22 mouse cellular contexts compared by ENCODE assay signal in genomic region chr9:86553886-86554285, GRCm38 (mm10). TPM values are rescaled to one million over a fixed set of nuclear protein-coding genes. Genes with fewer than 3 reads are reported as not detected.
DNase-seq lines count a peak whose midpoint lies in the region; ATAC-seq and TF ChIP-seq lines count a peak whose summit lies in the region.
"Had no signal": no experiment of that assay in that cellular context is flagged by ENCODE, and none has a peak within 500 bp of the region (broad histone marks: within the 10 kb centered on the region; RNA-seq: fewer than 3 reads in every experiment).

No protein-coding gene starts in this region.

- H3K36me3 ChIP-seq in kidney, adult 2 months (ENCODE audit: control insufficient read depth, insufficient read depth, low read length) = peaks cover 11% of the 10 kb centered on the region
- H3K36me3 ChIP-seq in CH12.LX (replicated peaks in 1 of 2; ENCODE audit: control insufficient read depth in 1 of 2, insufficient read depth in 1 of 2, low read length in 1 of 2) = peaks cover 66 to 90% of the 10 kb centered on the region in 2 experiments

- H3K9me3 ChIP-seq in CH12.LX (replicated peaks; ENCODE audit: low read length) = no peaks in the 10 kb centered on the region
- H3K9me3 ChIP-seq: embryonic facial prominence, embryonic 15.5 days; forebrain, embryonic 10.5 days; G1E; heart, embryonic 13.5 days; hindbrain, embryonic 12.5 days had no signal

- ATAC-seq in cerebellum, adult (ENCODE audit: insufficient number of reproducible peaks, low FRiP score, low TSS enrichment) = no peak
- ATAC-seq: forebrain, embryonic 14.5 days; inflammation-experienced regulatory T-cells, adult 6 months; intestine, postnatal 0 days had no signal

- H3K4me1 ChIP-seq in kidney, adult 2 months (ENCODE audit: control insufficient read depth, insufficient read depth, low read length) = peaks cover 6% of the 10 kb centered on the region; the same call in 1 of the 2 replicates
- H3K4me1 ChIP-seq in CH12.LX (ENCODE audit: control insufficient read depth in 1 of 2, insufficient read depth in 2 of 2) = no peaks in the 10 kb centered on the region
- H3K4me1 ChIP-seq: embryonic facial prominence, embryonic 15.5 days; forebrain, embryonic 10.5 days; heart, embryonic 13.5 days; hindbrain, embryonic 12.5 days had no signal

- no peak for TF ChIP-seq EP300 in CH12.LX (IDR thresholded peaks at IDR 0.05; ENCODE audit: low read length)

- H3K9ac ChIP-seq in CH12.LX (ENCODE audit: insufficient read depth, low read depth) = no peak overlapping the region
- H3K9ac ChIP-seq: embryonic facial prominence, embryonic 15.5 days; heart, embryonic 13.5 days; hindbrain, embryonic 12.5 days had no signal

- dilution Hi-C loops in CH12.LX (cut with MboI; ENCODE audit: extremely low pct_ligation_motif_present, extremely low pct_unique_long_range_greater_than_20kb, low sequenced_read_pairs) = no loop called here

- no peaks in the 10 kb centered on the region for H3K27me3 ChIP-seq in kidney, adult 2 months (replicated peaks; ENCODE audit: control insufficient read depth, insufficient read depth, low read length)
- no peaks in the 10 kb centered on the region for H3K27me3 ChIP-seq in CH12.LX (replicated peaks)
- H3K27me3 ChIP-seq: embryonic facial prominence, embryonic 15.5 days; heart, embryonic 13.5 days; hindbrain, embryonic 12.5 days had no signal

- TF ChIP-seq CTCF in kidney, adult 2 months (conservative IDR thresholded peaks at IDR 0.05; ENCODE audit: insufficient read depth, insufficient read length, low read depth, low read length) = no peak
- TF ChIP-seq CTCF in CH12.LX (conservative IDR thresholded peaks at IDR 0.05 in 1 of 2, IDR thresholded peaks at IDR 0.05 in 1 of 2; ENCODE audit: low read depth in 2 of 2, low read length in 2 of 2) = no peak

- no peak for TF ChIP-seq RAD21 in CH12.LX (IDR thresholded peaks at IDR 0.05; ENCODE audit: low read depth, low read length)

- no peak overlapping the region for H3K4me2 ChIP-seq in CH12.LX (ENCODE audit: insufficient read depth, low read depth, poor library complexity, severe bottlenecking)
- H3K4me2 ChIP-seq: embryonic facial prominence, embryonic 15.5 days; heart, embryonic 13.5 days; hindbrain, embryonic 12.5 days had no signal

- 71% methylated on average over 9 of the region's 9 CpGs for WGBS in kidney, adult 2 months

- no peak for TF ChIP-seq POLR2A in kidney, adult 2 months (IDR thresholded peaks at IDR 0.05; ENCODE audit: low read depth, low read length)
- TF ChIP-seq POLR2A in CH12.LX (IDR thresholded peaks at IDR 0.05; ENCODE audit: low read depth, low read length) = no peak

- peak; percentile 21 for DNase-seq in cerebellum, adult 9-10 months
- peak; percentile 29 for DNase-seq in kidney, adult 2 months
- no peak for DNase-seq in kidney, adult 8-10 months
- no peak for DNase-seq in CH12.LX (ENCODE audit: extremely low read depth)
- peak; percentile 17 to 22 for DNase-seq in cerebellum, postnatal 14 days
- DNase-seq in lung, adult 18-20 months = no peak
- DNase-seq: adrenal gland, adult 8-10 months; adrenal gland, postnatal 36 days; embryo, embryonic 11 days; gastrocnemius, adult 2 months; gastrocnemius, postnatal 25 days; heart, postnatal 4 days had no signal

- H3K4me3 ChIP-seq in kidney, adult 2 months (ENCODE audit: insufficient read depth, low read depth, low read length) = no peak overlapping the region
- no peak overlapping the region for H3K4me3 ChIP-seq in CH12.LX (replicated peaks in 1 of 3; ENCODE audit: low read depth in 2 of 3, low read length in 2 of 3, poor library complexity in 1 of 3)
- H3K4me3 ChIP-seq: embryonic facial prominence, embryonic 15.5 days; erythroblast, embryonic 14.5 days; forebrain, embryonic 10.5 days; gastrocnemius, adult 2 months; heart, embryonic 13.5 days; hindbrain, embryonic 12.5 days had no signal

- H3K79me2 ChIP-seq in CH12.LX (replicated peaks; ENCODE audit: control insufficient read depth, extremely low read depth, insufficient read depth, poor library complexity, severe bottlenecking) = no peaks in the 10 kb centered on the region

- in situ Hi-C loops in CH12.LX (cut with MboI; ENCODE audit: low pct_ligation_motif_present, low pct_unique_long_range_greater_than_20kb, low sequenced_read_pairs) = loop anchor here (25.0 kb wide), 1 partner anchor 817 kb away; the partner anchor contains the start of gene Ibtk

- no peak overlapping the region for H3K27ac ChIP-seq in kidney, adult 2 months (ENCODE audit: insufficient read depth, low read depth, low read length)
- no peak overlapping the region for H3K27ac ChIP-seq in CH12.LX (ENCODE audit: insufficient read depth, low read depth)
- H3K27ac ChIP-seq: embryonic facial prominence, embryonic 15.5 days; forebrain, embryonic 10.5 days; gastrocnemius, adult 2 months; heart, embryonic 13.5 days; hindbrain, embryonic 12.5 days had no signal

TF ChIP-seq in CH12.LX, 34 proteins besides CTCF, POLR2A, EP300 and RAD21:
- 0 out of 2 replicates have a peak, but pooled peaks have one; percentile 24 for TF ChIP-seq POLR2AphosphoS2 (IDR thresholded peaks at IDR 0.05; ENCODE audit: low read depth, low read length)
- TF ChIP-seq USF1 (IDR thresholded peaks at IDR 0.05; ENCODE audit: low read depth, low read length) = no peak

RNA-seq across cellular contexts. Expression of gene Pgm3, which starts 17.8 kb away (rescaled TPM):
- polyA plus RNA-seq in kidney, adult 2 months (2012; rRNA removed) = 10.9 TPM in 2 replicates
- total RNA-seq in CH12.LX (2012; rRNA removed) = 28.8 and 29.3 TPM in 2 replicates
- total RNA-seq in CH12.LX (2014; rRNA removed) = 27.4 and 28.5 TPM in 2 replicates
- polyA plus RNA-seq in CH12.LX (2012; ENCODE audit: insufficient read length, low read depth) = 31.5 and 32.1 TPM in 2 replicates

RNA-seq across cellular contexts. Expression of gene Rwdd2a, which starts 17.9 kb away (rescaled TPM):
- polyA plus RNA-seq in kidney, adult 2 months (2012; rRNA removed) = 1.0 and 1.1 TPM in 2 replicates
- 1.7 TPM in 2 replicates for total RNA-seq in CH12.LX (2012; rRNA removed)
- 2.8 and 2.9 TPM in 2 replicates for total RNA-seq in CH12.LX (2014; rRNA removed)
- polyA plus RNA-seq in CH12.LX (2012; ENCODE audit: insufficient read length, low read depth) = 2.1 and 2.2 TPM in 2 replicates
- polyA plus RNA-seq: erythroblast, embryonic 14.5 days had no signal

Comparison
In these comparisons a context has a peak if more than half of its experiments do, and no peak if none do; other contexts are left out.
1. DNase-seq: peak in cerebellum, adult 9-10 months (single experiment), kidney, adult 2 months (single experiment) and cerebellum, postnatal 14 days (2 of 2); none in kidney, adult 8-10 months (0 of 2), CH12.LX (single experiment) and lung, adult 18-20 months (0 of 2).